Mouse (Mus musculus) ES-Bruce4 (cell line): ENCODE data around the gene Hist1h2ak. TPM values are rescaled to one million over a fixed set of nuclear protein-coding genes. Genes with fewer than 3 reads are reported as not detected.
A peak's percentile ranks its signal among the peaks of the same experiment; 100 is the strongest.
"Not testable (repeated sequence)": the region's sequence is repeated elsewhere in the genome, so short reads cannot be mapped to it uniquely, and the experiment has no call there.

Experiments used
- H3K27ac ChIP-seq: 2 replicates; pipeline ENCODE4 v1.5.1; 2012; ENCODE audit warnings: low read length, inconsistent platforms; ENCODE audit not compliant: insufficient read depth
- H3K27me3 ChIP-seq: 2 replicates; pipeline ENCODE4 v1.6.1; 2012; ENCODE audit warnings: mild to moderate bottlenecking, low read length, inconsistent platforms; ENCODE audit not compliant: control insufficient read depth, poor library complexity, insufficient read depth, severe bottlenecking
- H3K36me3 ChIP-seq: 2 replicates; pipeline ENCODE4 v1.6.1; 2012; ENCODE audit warnings: inconsistent platforms, mild to moderate bottlenecking, low read length, moderate library complexity; ENCODE audit not compliant: control insufficient read depth, poor library complexity, insufficient read depth, severe bottlenecking
- H3K4me1 ChIP-seq: one replicate; pipeline ENCODE4 v1.8.1; 2011; ENCODE audit warnings: low read length; ENCODE audit not compliant: control insufficient read depth, insufficient read depth
- H3K4me3 ChIP-seq: 2 replicates; pipeline ENCODE4 v1.5.1; 2011; ENCODE audit warnings: low read depth, mild to moderate bottlenecking, low read length
- H3K9ac ChIP-seq: 2 replicates; pipeline ENCODE4 v1.6.1; 2012; ENCODE audit warnings: low read depth, mild to moderate bottlenecking, inconsistent platforms; ENCODE audit not compliant: poor library complexity, severe bottlenecking
- H3K9me3 ChIP-seq: replicated peaks from 2 replicates; pipeline ENCODE4 v1.6.1; 2012; ENCODE audit warnings: mild to moderate bottlenecking, low read length, inconsistent platforms; ENCODE audit not compliant: control insufficient read depth, poor library complexity, insufficient read depth, severe bottlenecking
- CTCF ChIP-seq: IDR thresholded peaks from one replicate; pipeline ENCODE4 v1.8.1; 2011; ENCODE audit warnings: low read depth, low read length
- EP300 ChIP-seq: IDR thresholded peaks from 2 replicates; pipeline ENCODE4 v1.6.1; 2011; ENCODE audit warnings: low read depth, low read length; ENCODE audit not compliant: insufficient read depth
- POLR2A ChIP-seq: IDR thresholded peaks from one replicate; pipeline ENCODE4 v1.8.1; 2011; ENCODE audit warnings: low read length; ENCODE audit not compliant: insufficient read depth
- polyA plus RNA-seq: library from polyadenylated mRNA; stranded (reverse); fragments of >200 nt; gene quantifications from 2 replicates; pipeline ENCODE4 v1.2.4, GENCODE M21; 2011; ENCODE audit warnings: low read depth; ENCODE audit not compliant: missing spikeins, insufficient read depth, insufficient read length

Hist1h2ak gene
- polyA plus RNA-seq, 1 experiment: 6.7 TPM

GRCm38 (mm10) chr13:21722373-21722925 is 31.2 kb downstream of the Hist1h2ak start:
- Histone ChIP-seq H3K4me3 (peak overlapping the region; percentile 51), H3K36me3 (no peaks in the 10 kb centered on the region), H3K27me3 (no peaks in the 10 kb centered on the region), H3K4me1 (no peaks in the 10 kb centered on the region), H3K9ac (peak overlapping the region; percentile 96), H3K9me3 (no peaks in the 10 kb centered on the region), H3K27ac (peak overlapping the region; percentile 98)
- TF ChIP-seq EP300 (no peak), POLR2A (no peak), CTCF (no peak)

DNA sequence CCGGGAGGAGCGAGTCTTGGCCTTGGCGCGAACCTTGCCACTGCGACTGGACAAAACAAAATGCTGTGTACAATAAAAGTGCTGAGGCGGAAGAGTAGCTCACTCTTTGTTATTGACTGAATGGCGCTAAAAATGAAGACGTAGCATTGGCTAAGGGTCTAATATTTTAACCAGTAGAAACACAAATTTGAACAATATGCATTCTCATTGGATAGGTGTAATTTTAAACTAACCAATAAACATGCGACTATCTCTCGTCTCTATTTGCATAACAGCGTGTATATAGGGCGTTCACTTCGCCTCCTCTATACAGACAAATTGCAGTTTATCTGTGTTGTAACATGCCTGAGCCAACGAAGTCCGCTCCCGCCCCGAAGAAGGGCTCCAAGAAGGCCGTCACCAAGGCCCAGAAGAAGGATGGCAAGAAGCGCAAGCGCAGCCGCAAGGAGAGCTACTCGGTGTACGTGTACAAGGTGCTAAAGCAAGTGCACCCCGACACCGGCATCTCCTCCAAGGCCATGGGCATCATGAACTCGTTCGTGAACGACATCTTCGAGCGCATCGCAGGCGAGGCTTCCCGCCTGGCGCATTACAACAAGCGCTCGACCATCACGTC is 31.8 kb downstream of the Hist1h2ak start, which contains the start of gene Hist1h2bm:
TSS of gene Hist1h2bm (plus strand) at position 288 of the 616 bp plus-strand sequence.
- Histone ChIP-seq H3K4me3 (peak within 1 kb of the TSS; percentile 68), H3K27ac (peak within 1 kb of the TSS; percentile 98), H3K9ac (peak within 1 kb of the TSS; percentile 96)
- not testable (repeated sequence) for H3K27me3 ChIP-seq, H3K4me1 ChIP-seq, H3K9me3 ChIP-seq, H3K36me3 ChIP-seq
- peak; percentile 96 for TF ChIP-seq POLR2A

GRCm38 (mm10) chr13:21721107-21721756 is 32.4 kb downstream of the Hist1h2ak start:
- H3K9ac ChIP-seq: peak overlapping the region; percentile 72
- not testable (repeated sequence) for H3K36me3 ChIP-seq, H3K9me3 ChIP-seq, H3K27me3 ChIP-seq, H3K4me1 ChIP-seq
- H3K4me3 ChIP-seq: peak overlapping the region; percentile 68
- H3K27ac ChIP-seq: peak overlapping the region; percentile 84

GRCm38 (mm10) chr13:21718381-21719080 is 35.1 kb downstream of the Hist1h2ak start:
- Histone ChIP-seq H3K9ac (peak overlapping the region; percentile 98), H3K4me3 (peak overlapping the region; percentile 97), H3K27me3 (no peaks in the 10 kb centered on the region), H3K9me3 (no peaks in the 10 kb centered on the region), H3K36me3 (no peaks in the 10 kb centered on the region), H3K27ac (peak overlapping the region; percentile 98), H3K4me1 (no peaks in the 10 kb centered on the region)
- TF ChIP-seq POLR2A (peak; percentile 80), CTCF (no peak)

DNA sequence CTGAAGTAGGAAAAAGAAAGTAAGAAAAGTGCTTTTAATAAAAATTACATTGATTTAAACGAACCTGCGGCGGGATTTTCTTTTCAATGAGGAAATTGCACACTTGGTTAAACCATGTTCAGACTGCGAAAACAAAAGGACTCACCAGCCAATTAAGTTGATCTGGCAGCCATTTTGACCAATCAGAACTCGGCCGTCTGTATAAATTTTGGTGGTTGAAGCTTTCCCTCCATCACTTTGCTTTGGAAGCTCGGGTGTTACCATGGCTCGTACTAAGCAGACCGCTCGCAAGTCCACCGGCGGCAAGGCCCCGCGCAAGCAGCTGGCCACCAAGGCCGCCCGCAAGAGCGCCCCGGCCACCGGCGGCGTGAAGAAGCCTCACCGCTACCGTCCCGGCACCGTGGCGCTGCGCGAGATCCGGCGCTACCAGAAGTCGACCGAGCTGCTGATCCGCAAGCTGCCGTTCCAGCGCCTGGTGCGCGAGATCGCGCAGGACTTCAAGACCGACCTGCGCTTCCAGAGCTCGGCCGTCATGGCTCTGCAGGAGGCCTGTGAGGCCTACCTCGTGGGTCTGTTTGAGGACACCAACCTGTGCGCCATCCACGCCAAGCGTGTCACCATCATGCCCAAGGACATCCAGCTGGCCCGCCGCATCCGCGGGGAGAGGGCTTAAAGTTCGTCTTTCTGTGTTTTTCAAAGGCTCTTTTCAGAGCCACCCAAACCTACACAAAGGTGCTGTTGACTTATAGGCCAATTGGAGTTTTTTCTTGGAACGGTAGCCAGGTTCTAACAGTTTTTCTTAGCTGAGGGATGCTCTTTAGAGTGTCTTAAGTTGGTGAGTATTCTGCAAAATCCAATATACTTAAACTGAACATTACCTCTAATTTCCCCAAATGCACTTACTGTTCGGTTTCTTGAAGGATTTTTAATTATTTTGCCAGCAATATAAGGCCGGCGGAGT is 36.0 kb downstream of the Hist1h2ak start, which contains the start of gene Hist1h3h:
TSS of gene Hist1h3h (plus strand) at position 263 of the 961 bp plus-strand sequence.
- not testable (repeated sequence) for H3K27me3 ChIP-seq, H3K36me3 ChIP-seq, H3K9me3 ChIP-seq, H3K4me1 ChIP-seq
- peak within 1 kb of the TSS; percentile 97 for H3K4me3 ChIP-seq
- TF ChIP-seq EP300 (0 out of 2 replicates have a peak, but pooled peaks have one; percentile 10), POLR2A (peak; percentile 89)
- H3K27ac ChIP-seq: peak within 1 kb of the TSS; percentile 98
- H3K9ac ChIP-seq: peak within 1 kb of the TSS; percentile 98
